Mouse (Mus musculus) ES-E14 (cell line): ENCODE measurements at regions not wholly inside any gene's neighbourhood (a gene's known extent, or its start where the extent isn't known, plus 50 kb on each side); places are given as distances from the start of the nearest gene placed in this dataset.

Experiments used
- DNase-seq: peaks from one replicate; pipeline ENCODE4 v3.0.0-alpha.2; 2013; ENCODE audit warnings: low read depth, low spot score
- H3K27ac ChIP-seq: 2 replicates; pipeline ENCODE4 v1.5.1; 2012; ENCODE audit warnings: low read depth, mild to moderate bottlenecking, low read length, moderate library complexity, mixed read lengths; ENCODE audit not compliant: poor library complexity, insufficient read depth, severe bottlenecking
- H3K36me3 ChIP-seq: 2 replicates; pipeline ENCODE4 v1.6.1; 2012; ENCODE audit warnings: mild to moderate bottlenecking, low read length, moderate library complexity, mixed read lengths; ENCODE audit not compliant: control insufficient read depth, poor library complexity, insufficient read depth, severe bottlenecking
- H3K4me1 ChIP-seq, 2 experiments: fragments of 150-350 bp in 1 of 2; sonication (generic) in 1 of 2; 2 replicates each; pipeline ENCODE4 v1.6.1; 2012; ENCODE audit warnings: low read length in 2 of 2, mild to moderate bottlenecking in 1 of 2, mixed read lengths in 1 of 2; ENCODE audit not compliant: control insufficient read depth in 2 of 2, insufficient read depth in 2 of 2, poor library complexity in 1 of 2
- H3K4me3 ChIP-seq, 2 experiments: fragments of 150-350 bp in 1 of 2; sonication (generic) in 1 of 2; 2 replicates each; pipeline ENCODE4 v1.5.1; 2012; ENCODE audit warnings: low read length in 2 of 2, low read depth in 1 of 2, mild to moderate bottlenecking in 1 of 2, mixed read lengths in 1 of 2; ENCODE audit not compliant: insufficient read depth in 1 of 2, poor library complexity in 1 of 2, severe bottlenecking in 1 of 2
- H3K9ac ChIP-seq: 2 replicates; pipeline ENCODE4 v1.6.1; 2012; ENCODE audit warnings: low read depth, mild to moderate bottlenecking, low read length, mixed read lengths; ENCODE audit not compliant: poor library complexity, insufficient read depth, severe bottlenecking
- H3K9me3 ChIP-seq: fragments of 150-350 bp; sonication (generic); 2 replicates; pipeline ENCODE4 v1.6.1; 2012; ENCODE audit warnings: low read depth, mild to moderate bottlenecking, low read length; ENCODE audit not compliant: control insufficient read depth, insufficient read depth
- CHD2 ChIP-seq: IDR thresholded peaks from 2 replicates; pipeline ENCODE4 v1.6.1; 2014; ENCODE audit warnings: mild to moderate bottlenecking, low read depth, low read length, inconsistent platforms
- HCFC1 ChIP-seq: IDR thresholded peaks from 2 replicates; pipeline ENCODE4 v1.6.1; 2012; ENCODE audit warnings: low read length, inconsistent platforms, borderline replicate concordance; ENCODE audit not compliant: insufficient read depth
- MAFK ChIP-seq: IDR thresholded peaks from 2 replicates; pipeline ENCODE4 v1.6.1; 2014; ENCODE audit warnings: mild to moderate bottlenecking, low read depth, low read length, inconsistent platforms; ENCODE audit not compliant: insufficient read depth
- ZC3H11A ChIP-seq: IDR thresholded peaks from 2 replicates; pipeline ENCODE4 v1.6.1; 2012; ENCODE audit warnings: low read depth, mild to moderate bottlenecking, inconsistent platforms, low read length, borderline replicate concordance
- ZNF384 ChIP-seq: IDR thresholded peaks from 2 replicates; pipeline ENCODE4 v1.6.1; 2012; ENCODE audit warnings: low read depth, low read length, inconsistent platforms
- in situ Hi-C, 2 experiments: fragments of 600-800 bp; cut with MboI; formaldehyde crosslinking; loops; one replicate each; pipeline ENCODE4 v1.15.1; 2025; ENCODE audit warnings: low sequenced_read_pairs in 2 of 2, inconsistent platforms in 1 of 2; ENCODE audit not compliant: unreplicated experiment in 2 of 2

DNA sequence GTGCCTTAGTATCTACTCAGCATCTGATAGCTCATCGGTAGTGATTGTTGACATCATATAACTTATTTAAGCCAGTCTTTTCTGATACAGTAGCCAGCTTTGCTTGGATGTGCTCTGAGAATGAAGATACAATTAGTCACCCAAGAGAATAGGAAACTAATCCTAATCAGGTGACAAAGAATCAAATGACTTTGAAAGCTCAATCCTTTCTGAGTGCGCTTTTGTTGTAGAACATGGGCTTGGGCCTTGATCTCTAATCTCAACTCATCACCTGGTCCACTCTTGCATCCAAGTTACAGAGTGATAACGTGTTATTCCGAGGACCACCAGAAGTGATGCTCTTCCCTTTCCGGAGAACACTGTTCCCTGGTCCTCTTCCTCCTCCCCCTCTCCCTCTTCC is 86.9 kb upstream of the Cpm start:
- Histone ChIP-seq H3K9ac (no peak overlapping the region), H3K4me1 (no peaks in the 10 kb centered on the region), H3K36me3 (no peaks in the 10 kb centered on the region), H3K27ac (no peak overlapping the region), H3K4me3 (no peak overlapping the region), H3K9me3 (no peaks in the 10 kb centered on the region)
- DNase-seq, result no peak
- TF ChIP-seq ZNF384, result no peak
- TF ChIP-seq MAFK, result no peak
- no peak for TF ChIP-seq HCFC1
- TF ChIP-seq ZC3H11A, result no peak
- no peak for TF ChIP-seq CHD2
- in situ Hi-C loops, result no loop called here

DNA sequence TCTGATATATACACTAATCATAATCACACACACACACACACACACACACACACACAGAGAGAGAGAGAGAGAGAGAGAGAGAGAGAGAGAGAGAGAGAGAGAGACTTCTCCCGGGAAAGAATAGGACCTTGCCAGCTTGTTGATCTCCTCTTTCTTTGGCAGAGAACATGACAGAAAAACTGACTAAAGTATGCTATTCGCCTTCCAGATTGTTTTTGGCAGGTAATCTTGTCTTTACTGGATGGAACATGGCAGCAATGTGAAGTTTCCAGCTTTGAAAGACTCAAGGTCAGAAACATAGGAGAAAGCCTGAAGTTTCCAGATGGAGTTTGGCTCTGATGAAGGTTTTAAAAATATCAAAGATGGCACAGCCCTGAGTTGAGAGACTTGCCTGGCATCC is 87.8 kb upstream of the Cpm start:
- Histone ChIP-seq H3K36me3 (no peaks in the 10 kb centered on the region), H3K4me1 (no peaks in the 10 kb centered on the region), H3K9me3 (no peaks in the 10 kb centered on the region), H3K27ac (no peak overlapping the region), H3K4me3 (no peak overlapping the region), H3K9ac (no peak overlapping the region)
- in situ Hi-C loops, result no loop called here
- no peak for DNase-seq
- no peak for TF ChIP-seq ZC3H11A
- no peak for TF ChIP-seq MAFK
- TF ChIP-seq ZNF384, result no peak
- no peak for TF ChIP-seq HCFC1
- no peak for TF ChIP-seq CHD2

DNA sequence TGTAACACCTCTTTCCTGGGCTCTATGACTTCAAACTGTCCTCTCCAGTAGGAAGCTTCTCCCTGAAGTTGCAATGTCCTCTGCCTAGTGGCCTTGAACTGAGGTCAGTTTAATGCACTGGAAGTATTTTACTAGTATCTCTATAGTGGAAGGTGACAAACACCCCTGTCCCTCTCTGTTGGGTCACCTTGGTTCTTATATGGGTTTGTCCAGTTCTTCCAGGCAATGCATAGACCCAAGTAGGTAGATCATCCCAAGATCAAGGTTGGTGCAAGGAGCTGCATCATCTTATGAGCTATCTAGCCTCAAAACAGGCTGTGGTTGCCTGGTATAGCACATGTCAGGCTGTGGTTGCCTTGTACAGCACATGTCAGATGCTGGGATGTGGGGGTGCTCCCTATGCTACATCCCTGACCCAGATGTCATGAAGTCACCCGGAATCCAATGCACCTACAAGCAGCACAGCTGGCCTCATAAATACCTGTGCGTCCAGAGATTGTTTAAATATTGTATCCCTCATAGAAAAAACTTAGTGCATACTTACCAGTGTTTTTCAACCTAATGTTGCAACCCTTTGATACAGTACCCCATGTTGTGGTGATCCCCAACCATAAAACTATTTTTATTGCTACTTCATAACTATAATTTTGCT is 88.4 kb upstream of the Cpm start:
- Histone ChIP-seq H3K4me1 (no peaks in the 10 kb centered on the region), H3K36me3 (no peaks in the 10 kb centered on the region), H3K9me3 (no peaks in the 10 kb centered on the region), H3K27ac (no peak overlapping the region), H3K4me3 (no peak overlapping the region), H3K9ac (no peak overlapping the region)
- TF ChIP-seq ZNF384, result no peak
- TF ChIP-seq MAFK, result no peak
- no peak for TF ChIP-seq CHD2
- TF ChIP-seq ZC3H11A, result no peak
- TF ChIP-seq HCFC1, result no peak
- in situ Hi-C loops, result no loop called here
- no peak for DNase-seq

- no peak for DNase-seq
- H3K9ac ChIP-seq, result no peak overlapping the region
- no peaks in the 10 kb centered on the region for H3K4me1 ChIP-seq
- TF ChIP-seq ZNF384 (no peak), ZC3H11A (no peak), MAFK (no peak), HCFC1 (no peak), CHD2 (no peak)
- no peaks in the 10 kb centered on the region for H3K36me3 ChIP-seq
- no peak overlapping the region for H3K4me3 ChIP-seq
- no peak overlapping the region for H3K27ac ChIP-seq
- in situ Hi-C loops, result no loop called here
- no peaks in the 10 kb centered on the region for H3K9me3 ChIP-seq
Measured at GRCm38 (mm10) chr10:117540112-117540594, 89.1 kb upstream of the Cpm start.
